Mouse (Mus musculus) liver (tissue): ENCODE results near the gene Invs.
"Not testable (repeated sequence)": the region's sequence is repeated elsewhere in the genome, so short reads cannot be mapped to it uniquely, and the experiment has no call there.

ENCODE experiments used
- DNase-seq: peaks from one replicate; pipeline ENCODE4 v3.0.0-alpha.2; 2020; ENCODE audit warnings: mixed read lengths

Invs gene

GRCm38 (mm10) chr4:48332453-48333051 is 53.0 kb downstream of the Invs start:
- DNase-seq = no peak

GRCm38 (mm10) chr4:48334927-48335763 is 55.6 kb downstream of the Invs start:
- DNase-seq = no peak

DNA sequence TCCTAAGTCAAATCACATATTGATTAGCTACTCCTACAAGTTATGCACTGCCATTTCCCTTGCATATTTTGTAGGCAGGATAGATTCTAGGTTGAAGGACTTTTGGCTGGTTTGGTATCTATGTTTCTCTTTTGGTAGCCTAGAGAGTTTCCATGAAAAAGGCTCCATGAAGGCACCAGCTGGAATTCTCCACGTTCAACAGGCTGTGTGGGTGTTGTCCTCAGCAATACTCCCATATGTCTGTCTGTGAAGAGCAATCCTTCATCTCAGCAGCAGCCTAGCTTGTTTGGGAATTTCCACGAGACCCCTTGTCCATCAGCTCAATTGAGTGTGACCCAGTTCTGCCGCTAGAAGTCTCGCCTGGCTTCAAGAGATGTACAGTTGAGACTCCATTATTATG is 63.1 kb downstream of the Invs start:
- DNase-seq = no peak

- no peak for DNase-seq
Observed at GRCm38 (mm10) chr4:48362367-48362766, 82.8 kb downstream of the Invs start.

- DNase-seq = no peak
Observed at GRCm38 (mm10) chr4:48371037-48371436, 91.5 kb downstream of the Invs start.

DNA sequence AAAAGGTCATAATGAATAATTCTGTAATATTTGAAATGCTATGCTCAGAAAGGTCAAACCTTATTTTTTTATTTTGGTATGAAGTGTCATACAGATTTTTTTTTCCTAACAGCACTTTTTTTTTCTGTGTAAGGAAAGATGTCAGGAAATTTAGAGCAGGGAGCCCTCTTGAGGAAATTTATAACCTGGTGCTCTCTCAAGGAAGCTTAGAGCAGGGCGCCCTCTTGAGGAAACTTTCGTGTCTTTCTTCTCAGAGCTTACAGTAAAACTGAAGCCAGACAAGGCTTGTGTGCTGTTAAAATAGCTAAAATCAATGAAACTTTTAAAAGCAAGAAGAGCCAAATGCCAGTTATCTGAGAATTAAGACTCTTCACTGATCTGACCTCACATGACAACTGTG is 101.4 kb downstream of the Invs start:
- peak; percentile 59 for DNase-seq

- no peak for DNase-seq
Observed at GRCm38 (mm10) chr4:48382506-48382905, 102.9 kb downstream of the Invs start.

DNA sequence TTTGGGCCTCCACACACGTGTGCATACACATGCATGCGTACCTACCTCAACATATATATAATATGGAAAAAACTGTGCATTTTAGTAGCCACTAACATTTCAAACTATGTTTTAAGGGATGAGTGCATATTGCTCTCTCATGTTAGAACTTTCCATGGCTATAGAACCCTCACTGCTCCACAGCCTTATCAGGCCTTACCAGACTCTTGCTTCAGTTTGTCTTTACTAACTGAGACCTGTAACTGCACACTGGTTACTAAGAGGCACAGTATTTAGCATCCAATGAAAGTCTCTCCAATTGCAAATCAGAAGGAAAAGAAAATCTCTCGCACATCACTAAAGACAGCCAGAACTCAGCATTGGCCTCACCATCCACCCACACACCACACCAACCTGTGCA is 117.4 kb downstream of the Invs start:
- DNase-seq = no peak

DNA sequence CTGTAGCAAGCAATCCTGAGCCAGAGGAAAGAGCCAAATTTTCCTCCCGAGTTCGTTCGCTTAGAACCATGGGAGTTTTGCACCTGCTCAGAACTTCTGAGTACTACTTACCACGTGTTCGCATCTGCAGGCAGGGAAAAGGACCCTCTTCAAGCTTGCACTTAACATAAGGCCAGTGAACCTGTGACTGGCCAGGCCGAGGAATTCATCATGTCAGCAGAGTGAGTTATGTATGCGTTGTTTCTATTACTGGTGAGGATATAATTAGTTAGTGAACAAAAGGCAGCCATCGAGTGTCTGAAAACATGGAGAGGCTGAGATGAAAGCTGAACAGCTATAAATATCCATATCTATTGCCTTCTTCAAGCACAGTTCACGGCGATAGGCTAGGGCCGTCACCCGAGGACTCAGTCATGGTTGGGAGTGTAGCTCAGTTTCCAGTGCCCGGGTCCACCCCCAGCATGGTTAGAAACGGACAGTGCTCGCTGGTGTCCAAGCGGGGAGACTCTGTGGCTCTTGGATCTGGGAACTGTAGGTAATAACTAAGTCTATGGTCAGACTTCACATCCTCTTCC is 123.6 kb downstream of the Invs start:
- no peak for DNase-seq

GRCm38 (mm10) chr4:48405724-48406491 is 126.3 kb downstream of the Invs start:
- DNase-seq = not testable (repeated sequence)

- DNase-seq = peak; percentile 62
Observed at GRCm38 (mm10) chr4:48407350-48408039, 127.9 kb downstream of the Invs start.

DNA sequence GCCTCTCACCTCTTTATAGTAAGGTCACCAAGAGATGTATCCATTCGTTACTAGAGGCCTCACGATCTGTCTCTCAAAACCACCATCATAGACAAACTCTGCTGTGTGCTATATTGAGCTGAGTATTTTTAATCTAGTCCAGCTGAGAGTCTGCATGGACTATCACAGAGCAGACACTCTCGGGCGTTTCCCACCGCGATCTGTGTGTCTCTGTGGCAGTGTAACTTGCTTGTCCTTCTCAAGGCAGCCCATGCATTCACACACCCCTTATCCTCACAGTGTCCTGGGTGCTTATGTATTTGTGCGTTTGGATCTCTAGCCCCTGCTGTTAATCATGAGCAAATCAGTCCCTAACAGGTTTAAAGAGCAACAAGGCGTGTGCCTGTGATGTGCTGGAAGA is 133.9 kb downstream of the Invs start:
- DNase-seq = peak; percentile 32

- no peak for DNase-seq
Observed at GRCm38 (mm10) chr4:48415838-48416335, 136.3 kb downstream of the Invs start.

DNA sequence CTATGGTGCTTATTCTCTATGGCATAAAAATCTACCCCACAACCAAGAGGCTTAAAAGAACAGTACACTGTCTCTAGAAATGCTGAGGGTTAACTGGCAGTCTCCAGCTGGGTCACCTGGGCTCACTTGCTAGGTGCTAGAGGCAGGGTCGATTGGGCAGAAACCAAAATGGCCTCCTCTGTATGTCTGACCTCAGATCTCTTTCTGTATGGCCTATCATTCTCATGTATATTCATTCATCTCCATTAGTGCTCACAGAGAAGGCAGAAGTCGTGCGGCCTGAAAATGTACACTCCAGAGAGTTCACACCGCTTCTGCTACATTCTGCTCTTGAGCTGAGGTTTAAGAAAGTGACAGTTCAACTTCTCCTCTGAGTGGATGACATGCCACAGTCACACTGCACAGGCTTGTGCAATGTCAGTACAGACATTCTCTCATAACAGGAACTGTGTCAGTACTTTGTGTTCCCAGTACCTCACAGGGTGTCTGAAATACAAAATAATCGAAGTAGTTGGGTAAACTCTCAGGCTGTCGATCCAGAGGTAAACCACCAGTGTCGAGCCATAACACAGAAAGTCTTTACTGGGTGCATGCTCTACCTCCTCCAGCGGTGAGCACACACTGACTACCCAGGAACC is 139.4 kb downstream of the Invs start:
- DNase-seq = no peak

- DNase-seq = no peak
Observed at GRCm38 (mm10) chr4:48422633-48423032, 143.1 kb downstream of the Invs start.

DNA sequence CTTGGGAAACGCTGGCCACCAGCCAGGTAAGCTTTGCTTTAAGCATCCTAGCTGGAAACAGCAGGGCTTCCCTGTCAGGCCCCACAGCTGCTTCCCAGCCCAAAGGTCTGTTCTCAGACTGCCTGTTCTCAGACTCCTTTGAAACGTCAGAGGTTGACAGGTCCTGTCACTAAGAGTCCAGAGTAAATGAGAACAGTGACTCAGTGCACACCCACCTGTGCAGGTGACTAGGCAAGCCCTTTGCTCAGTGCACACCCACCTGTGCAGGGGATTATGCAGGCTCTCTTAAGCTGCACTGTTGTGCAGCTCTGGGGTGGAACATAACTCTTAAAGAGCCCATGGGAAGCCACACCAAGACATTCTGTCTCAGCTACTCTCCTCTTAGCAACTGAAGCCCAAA is 144.2 kb downstream of the Invs start:
- no peak for DNase-seq

DNA sequence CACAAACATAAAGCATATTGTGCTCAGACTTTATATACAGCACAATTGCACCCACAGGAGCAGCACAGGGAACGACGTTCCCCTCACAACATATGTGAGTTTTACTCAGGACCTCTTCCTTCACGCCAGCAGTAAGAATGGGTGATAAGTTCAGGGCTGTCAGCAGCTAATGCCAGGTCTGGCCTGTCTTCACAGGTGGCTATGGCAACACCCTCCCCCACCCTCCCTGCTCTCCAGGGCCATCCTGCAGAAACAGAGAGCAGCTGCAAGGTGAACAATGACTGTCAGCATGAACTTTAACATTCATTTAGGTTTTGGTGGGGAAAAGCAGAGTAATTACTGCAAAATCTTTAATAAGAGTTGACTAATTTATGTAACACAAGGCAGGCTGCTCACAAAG is 147.9 kb downstream of the Invs start:
- DNase-seq = no peak

GRCm38 (mm10) chr4:48428054-48428453 is 148.5 kb downstream of the Invs start:
- no peak for DNase-seq

DNA sequence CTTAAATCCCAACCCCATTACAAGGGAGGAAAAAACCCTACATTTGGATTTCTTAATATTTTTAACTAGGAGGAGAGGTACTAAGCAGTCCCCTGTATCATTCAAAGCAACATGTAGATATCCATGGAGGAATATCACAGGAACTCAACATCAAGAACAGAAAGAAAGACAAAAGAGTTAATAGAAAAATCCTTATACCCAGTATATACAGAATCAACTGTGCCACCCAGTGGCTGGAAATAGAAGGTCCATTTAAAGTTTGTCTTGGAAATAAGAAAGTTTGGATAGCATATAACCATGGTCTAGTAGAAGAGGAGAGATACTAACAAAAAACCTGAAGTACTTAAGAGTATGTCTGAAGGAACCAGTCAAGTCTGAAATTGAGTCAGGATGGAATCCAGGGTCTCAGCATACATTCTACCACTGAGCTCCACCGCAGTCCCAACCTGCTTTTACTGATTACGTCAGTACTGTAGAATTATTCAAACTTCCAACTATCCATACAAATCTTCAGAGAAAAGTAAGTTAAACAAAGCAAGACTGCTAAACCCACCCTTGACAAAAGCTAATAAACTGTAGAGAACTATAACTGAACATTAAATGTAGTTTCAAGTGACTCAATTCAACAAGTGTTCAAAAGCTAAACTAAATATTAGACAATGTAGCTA is 174.7 kb downstream of the Invs start:
- no peak for DNase-seq

GRCm38 (mm10) chr4:48458436-48458835 is 178.9 kb downstream of the Invs start:
- no peak for DNase-seq

DNA sequence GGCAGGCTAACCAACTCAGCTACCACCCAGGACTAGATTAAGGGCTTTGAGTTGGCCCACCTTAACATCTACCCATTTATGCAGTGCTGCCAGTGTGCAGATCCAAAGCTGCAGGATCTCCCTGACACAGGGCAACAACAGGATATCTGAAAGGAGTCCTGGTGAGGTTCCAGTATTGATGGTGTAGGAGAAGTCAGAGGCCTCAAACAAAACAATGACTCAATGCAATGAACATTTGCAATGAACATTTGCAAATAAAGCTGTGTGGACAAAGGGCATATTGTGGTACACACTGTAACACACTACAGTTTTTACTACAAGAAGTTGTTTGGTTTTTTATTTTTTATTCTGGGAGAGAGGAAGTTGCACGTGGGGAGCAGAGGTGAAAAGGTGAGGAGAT is 181.5 kb downstream of the Invs start:
- DNase-seq = no peak
